Mouse (Mus musculus) left cerebral cortex, adult 18-20 months (tissue): ENCODE data around the gene Mrpl27. TPM values are rescaled to one million over a fixed set of nuclear protein-coding genes. Genes with fewer than 3 reads are reported as not detected.

Source experiments
- total RNA-seq, 2 experiments: library from RNA; stranded (reverse); gene quantifications; 2 replicates each; pipeline ENCODE4 v1.2.3; 2021

The Mrpl27 gene
- total RNA-seq, 2 experiments from 2014 or later, result 70.9 to 73.3 TPM

Other genes starting within 250 kb of the Mrpl27 start
- 10 to 100 TPM; 72.0 to 86.1 TPM for gene Cacna1g, start 179.6 kb upstream of the Mrpl27 start, total RNA-seq
- gene Spata20, start 167.6 kb upstream of the Mrpl27 start, total RNA-seq, result not detected
- 1 to 10 TPM in 1 of 2 experiments, under 1 TPM in 1; 0.84 to 2.0 TPM for gene Epn3, start 153.8 kb upstream of the Mrpl27 start, total RNA-seq
- gene Mycbpap, start 132.0 kb upstream of the Mrpl27 start, total RNA-seq, result 1 to 10 TPM; 5.7 to 7.8 TPM
- 10 to 100 TPM; 10.5 to 13.4 TPM for gene Rsad1, start 104.5 kb upstream of the Mrpl27 start, total RNA-seq
- gene Chad, start 88.7 kb upstream of the Mrpl27 start, total RNA-seq, result not detected
- 10 to 100 TPM; 14.1 to 14.9 TPM for gene Acsf2, start 51.9 kb upstream of the Mrpl27 start, total RNA-seq
- gene Lrrc59, start 24.0 kb upstream of the Mrpl27 start, total RNA-seq, result 10 to 100 TPM; 96.2 to 98.0 TPM
- gene Eme1, start 197 bp downstream of the Mrpl27 start, total RNA-seq, result not detected
- gene Xylt2, start 23.7 kb downstream of the Mrpl27 start, total RNA-seq, result 10 to 100 TPM; 20.7 to 22.6 TPM
- not detected for gene Gm11541, start 50.7 kb downstream of the Mrpl27 start, total RNA-seq
- under 1 TPM in 1 of 2 experiments, not detected in 1; 0.75 TPM for gene Cdc34b, start 88.0 kb downstream of the Mrpl27 start, total RNA-seq
- not detected for gene Tmem92, start 128.9 kb downstream of the Mrpl27 start, total RNA-seq